Mouse (Mus musculus) myocyte (in vitro differentiated cells): Measurements from ENCODE around the gene Nucb2. TPM values are rescaled to one million over a fixed set of nuclear protein-coding genes. Genes with fewer than 3 reads are reported as not detected.

ENCODE experiments used
- H3K27me3 ChIP-seq: one replicate; pipeline ENCODE4 v1.6.1; 2011; ENCODE audit not compliant: control insufficient read depth, insufficient read depth, insufficient read length
- H3K36me3 ChIP-seq: one replicate; pipeline ENCODE4 v1.6.1; 2011; ENCODE audit not compliant: control insufficient read depth, insufficient read depth
- H3K4me2 ChIP-seq: one replicate; pipeline ENCODE4 v1.6.1; 2011; ENCODE audit warnings: low read depth, control low read depth
- H3K4me3 ChIP-seq: one replicate; pipeline ENCODE4 v1.5.1; 2011; ENCODE audit warnings: mild to moderate bottlenecking, control low read depth, moderate library complexity
- H3K79me2 ChIP-seq: one replicate; pipeline ENCODE4 v1.6.1; 2011; ENCODE audit not compliant: control insufficient read depth, insufficient read depth
- H3ac ChIP-seq: one replicate; pipeline ENCODE4 v1.6.1; 2011; ENCODE audit not compliant: control insufficient read depth, insufficient read length
- CEBPB ChIP-seq: IDR thresholded peaks from 2 replicates; pipeline ENCODE4 v1.6.1; 2011; ENCODE audit warnings: mild to moderate bottlenecking, moderate library complexity; ENCODE audit not compliant: poor library complexity, insufficient read depth, severe bottlenecking
- E2F4 ChIP-seq: IDR thresholded peaks from one replicate; pipeline ENCODE4 v1.6.1; 2011; ENCODE audit warnings: mild to moderate bottlenecking, control low read depth, moderate library complexity; ENCODE audit not compliant: insufficient read depth
- MAX ChIP-seq: IDR thresholded peaks from one replicate; pipeline ENCODE4 v1.6.1; 2011; ENCODE audit warnings: low read depth, mild to moderate bottlenecking, control low read depth
- MYOD1 ChIP-seq, 3 experiments: IDR thresholded peaks; one replicate each; pipeline ENCODE4 v1.6.1; 2011; ENCODE audit warnings: control low read depth in 2 of 3, low read depth in 2 of 3, mild to moderate bottlenecking in 2 of 3, moderate library complexity in 1 of 3; ENCODE audit not compliant: insufficient read length in 2 of 3, control insufficient read depth in 1 of 3
- MYOG ChIP-seq, 3 experiments: IDR thresholded peaks; one replicate each; pipeline ENCODE4 v1.6.1; 2011; ENCODE audit warnings: control low read depth in 2 of 3, low read depth in 2 of 3, mild to moderate bottlenecking in 2 of 3; ENCODE audit not compliant: insufficient read length in 2 of 3, control insufficient read depth in 1 of 3, insufficient read depth in 1 of 3
- POLR2A ChIP-seq: IDR thresholded peaks from one replicate; pipeline ENCODE4 v1.6.1; 2011; ENCODE audit warnings: low read depth, mild to moderate bottlenecking, control low read depth, moderate library complexity; ENCODE audit not compliant: insufficient read length
- POLR2AphosphoS2 ChIP-seq: IDR thresholded peaks from one replicate; pipeline ENCODE4 v1.6.1; 2011; ENCODE audit warnings: low read depth, control low read depth; ENCODE audit not compliant: insufficient read length
- REST ChIP-seq: IDR thresholded peaks from one replicate; pipeline ENCODE4 v1.6.1; 2011; ENCODE audit warnings: mild to moderate bottlenecking, control low read depth, moderate library complexity; ENCODE audit not compliant: insufficient read depth, insufficient read length
- SRF ChIP-seq: IDR thresholded peaks from one replicate; pipeline ENCODE4 v1.6.1; 2011; ENCODE audit warnings: low read depth; ENCODE audit not compliant: control insufficient read depth, insufficient read length
- TCF12 ChIP-seq: IDR thresholded peaks from one replicate; pipeline ENCODE4 v1.6.1; 2011; ENCODE audit warnings: mild to moderate bottlenecking, control low read depth; ENCODE audit not compliant: poor library complexity, insufficient read depth, severe bottlenecking
- TCF3 ChIP-seq: IDR thresholded peaks from one replicate; pipeline ENCODE4 v1.6.1; 2011; ENCODE audit warnings: low read depth, control low read depth; ENCODE audit not compliant: insufficient read length
- USF1 ChIP-seq: IDR thresholded peaks from one replicate; pipeline ENCODE4 v1.6.1; 2011; ENCODE audit warnings: low read depth, mild to moderate bottlenecking, control low read depth, moderate library complexity
- polyA plus RNA-seq: library from polyadenylated mRNA; unstranded; fragments of >200 nt; fragmentation: generic; extraction: Trizol; gene quantifications from one replicate; pipeline ENCODE4 v1.2.1, GENCODE M21; 2012; ENCODE audit warnings: missing spikeins

Nucb2 gene
- 4.5 TPM for polyA plus RNA-seq

DNA sequence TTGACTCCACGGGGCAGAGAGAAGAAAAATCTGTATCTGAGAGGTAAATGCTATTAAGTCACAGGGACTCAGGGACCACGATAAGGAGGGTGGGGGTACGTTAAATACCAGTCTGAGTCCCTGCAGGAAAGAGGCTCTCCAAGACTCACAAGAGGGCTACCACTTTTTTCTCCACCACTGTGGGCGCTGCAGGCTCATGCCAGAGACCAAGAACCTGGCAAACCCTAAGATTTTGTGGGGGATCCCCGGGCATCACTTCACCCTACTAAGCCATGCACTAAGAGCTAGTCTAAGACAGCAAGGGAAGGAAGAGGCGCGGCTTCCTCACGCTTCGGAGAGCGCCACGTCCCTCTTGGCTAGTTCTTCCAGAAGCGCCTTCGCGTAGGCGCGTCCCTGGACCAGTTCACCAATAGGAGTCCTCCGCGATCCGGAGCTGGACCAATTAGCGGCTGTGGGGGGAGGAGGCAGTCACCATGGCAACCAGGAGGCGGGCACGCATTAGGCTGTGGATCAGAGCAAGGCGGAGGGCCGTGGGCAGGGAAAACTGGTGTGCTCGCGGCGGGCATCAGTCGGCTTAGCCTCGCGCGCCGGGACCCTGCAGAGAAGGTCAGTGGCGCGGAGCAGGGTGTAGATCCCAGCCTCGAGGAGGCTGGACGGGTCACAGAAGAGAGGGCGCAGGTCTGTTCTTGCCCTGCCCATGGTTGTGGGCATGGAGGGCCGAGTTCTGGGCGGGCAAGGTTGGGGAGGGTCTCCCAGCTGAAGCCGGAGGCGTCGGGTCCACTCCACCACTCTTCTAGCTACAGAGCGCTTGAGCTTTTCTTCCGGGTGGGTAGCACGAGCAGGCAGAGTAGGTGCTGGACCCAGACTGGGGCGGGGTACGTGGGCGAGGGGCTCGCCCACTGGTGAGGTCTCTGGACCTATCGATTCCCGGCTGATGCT, at the start of gene Nucb2:
TSS of gene Nucb2 (plus strand) at position 491 of the 939 bp plus-strand sequence.
- no peaks in the 10 kb centered on the region for H3K27me3 ChIP-seq
- peak within 1 kb of the TSS; percentile 48 for H3K4me3 ChIP-seq
- TF ChIP-seq POLR2A (peak; percentile 91), POLR2AphosphoS2 (peak; percentile 83), REST (no peak)
- H3K79me2 ChIP-seq = no peaks in the 10 kb centered on the region
- H3K4me2 ChIP-seq = peak within 1 kb of the TSS; percentile 94
- no peaks in the 10 kb centered on the region for H3K36me3 ChIP-seq
- peak within 1 kb of the TSS; percentile 35 for H3ac ChIP-seq

DNA sequence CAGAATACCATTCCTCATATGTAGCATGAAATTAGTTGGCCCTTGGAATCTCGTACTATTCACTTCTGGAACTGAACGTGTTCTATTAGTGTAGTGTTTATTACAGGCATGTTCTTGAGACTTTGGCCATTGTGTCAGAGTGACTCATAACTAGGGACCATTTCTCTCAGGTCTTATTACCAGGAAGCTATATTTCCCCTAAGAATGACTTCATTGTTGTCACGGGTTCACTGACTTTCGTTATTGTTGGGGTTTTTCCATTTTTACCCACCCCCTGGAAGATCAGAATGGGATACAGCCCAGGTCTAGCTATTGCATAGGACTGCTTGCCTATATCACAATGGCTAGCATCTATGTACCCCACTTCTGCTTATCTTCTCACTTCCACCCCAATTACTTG, 47.2 kb upstream of the Nucb2 start:
- Histone ChIP-seq H3K36me3 (no peaks in the 10 kb centered on the region), H3K4me3 (no peak overlapping the region), H3K4me2 (peak overlapping the region; percentile 28), H3K79me2 (no peaks in the 10 kb centered on the region), H3ac (no peak overlapping the region), H3K27me3 (no peaks in the 10 kb centered on the region)
- TF ChIP-seq MAX (no peak), E2F4 (no peak), POLR2AphosphoS2 (no peak), REST (no peak), SRF (no peak), MYOG (IDR thresholded peaks at IDR 0.05; ENCODE audit: control insufficient read depth in 1 of 3, insufficient read depth in 1 of 3, insufficient read length in 2 of 3, low read depth in 2 of 3) (no peak), USF1 (no peak), TCF12 (no peak)

DNA sequence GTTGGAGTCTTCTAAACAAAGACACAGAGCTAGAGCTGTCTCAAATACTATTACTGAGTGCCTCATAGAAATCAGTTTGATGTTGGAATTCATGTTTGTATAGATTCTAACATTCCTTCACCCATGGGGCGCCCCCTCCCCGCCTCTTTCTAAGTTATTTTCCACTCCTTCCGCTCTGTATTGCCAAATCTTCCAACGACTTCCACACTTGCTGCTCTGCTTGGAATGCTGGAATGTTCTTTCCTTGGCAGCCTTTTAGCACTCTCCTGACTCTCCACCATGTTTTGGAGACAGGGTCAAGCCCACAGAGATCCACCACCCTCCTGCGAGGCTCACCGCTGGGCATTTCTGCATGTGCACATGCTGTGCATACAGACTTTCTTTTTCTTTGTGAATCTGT, 46.8 kb upstream of the Nucb2 start:
- Histone ChIP-seq H3K4me2 (peak overlapping the region; percentile 28), H3K4me3 (no peak overlapping the region), H3K79me2 (no peaks in the 10 kb centered on the region), H3K27me3 (no peaks in the 10 kb centered on the region), H3ac (no peak overlapping the region), H3K36me3 (no peaks in the 10 kb centered on the region)
- TF ChIP-seq TCF12 (no peak), TCF3 (no peak), REST (no peak), MYOD1 (IDR thresholded peaks at IDR 0.05; ENCODE audit: control insufficient read depth in 1 of 3, insufficient read length in 2 of 3, low read depth in 2 of 3) (no peak), POLR2AphosphoS2 (no peak), SRF (no peak)

DNA sequence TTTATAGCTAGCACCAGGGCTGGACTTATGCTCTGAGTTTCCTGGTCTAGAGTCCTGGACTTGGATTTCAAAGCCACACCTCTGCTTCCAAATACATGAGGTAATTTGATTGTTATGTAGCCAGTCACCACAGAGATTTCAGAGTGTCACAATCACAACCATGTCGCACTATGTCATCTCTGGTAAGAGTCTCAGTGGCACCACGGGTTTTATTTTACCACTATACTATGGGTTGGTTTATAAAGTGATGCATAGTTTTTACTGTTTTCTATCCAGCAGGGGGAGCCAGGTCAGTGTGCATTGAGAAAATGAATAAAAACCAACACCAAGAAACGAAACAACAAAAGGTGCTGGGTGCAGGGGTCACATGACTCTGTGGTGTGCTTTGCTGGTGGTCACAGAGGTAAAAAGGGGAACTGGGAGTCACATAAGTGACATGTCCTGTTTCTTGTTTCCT, 45.2 kb upstream of the Nucb2 start:
- Histone ChIP-seq H3K27me3 (no peaks in the 10 kb centered on the region), H3K79me2 (no peaks in the 10 kb centered on the region), H3K4me3 (no peak overlapping the region), H3ac (no peak overlapping the region), H3K36me3 (no peaks in the 10 kb centered on the region), H3K4me2 (peak overlapping the region; percentile 50)
- TF ChIP-seq TCF3 (no peak), CEBPB (0 out of 2 replicates have a peak, but pooled peaks have one; percentile 5), MYOG (IDR thresholded peaks at IDR 0.05; ENCODE audit: control insufficient read depth in 1 of 3, insufficient read depth in 1 of 3, insufficient read length in 2 of 3, low read depth in 2 of 3) (no peak), USF1 (peak; percentile 73)

DNA sequence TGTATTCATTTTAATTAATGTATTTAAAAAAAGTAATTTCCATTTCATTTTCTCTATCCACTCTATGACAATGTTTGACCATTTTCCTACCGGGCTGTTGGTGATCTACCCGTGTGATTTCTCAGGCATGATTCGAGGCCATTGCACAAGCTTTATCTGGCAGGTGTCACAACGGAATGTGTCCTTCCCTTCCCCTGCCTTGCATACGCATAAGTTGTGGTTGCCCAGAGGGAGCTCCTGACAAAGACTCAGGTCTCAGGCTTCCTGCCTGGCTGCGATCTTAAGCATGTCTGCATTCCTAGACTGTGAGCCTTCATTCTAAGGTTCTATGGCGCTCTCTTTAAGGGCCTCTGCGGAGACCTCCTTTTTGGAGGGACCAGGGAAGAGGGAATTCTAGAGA, 42.1 kb upstream of the Nucb2 start:
- no peaks in the 10 kb centered on the region for H3K36me3 ChIP-seq
- no peaks in the 10 kb centered on the region for H3K27me3 ChIP-seq
- no peak overlapping the region for H3ac ChIP-seq
- H3K4me2 ChIP-seq = peak overlapping the region; percentile 34
- TF ChIP-seq REST (no peak), CEBPB (peak; percentile 59; the same call in 1 of the 2 replicates), MYOD1 (IDR thresholded peaks at IDR 0.05; ENCODE audit: control insufficient read depth in 1 of 3, insufficient read length in 2 of 3, low read depth in 2 of 3) (peak in 2 of 3 experiments; percentile 4 to 33), MYOG (IDR thresholded peaks at IDR 0.05; ENCODE audit: control insufficient read depth in 1 of 3, insufficient read depth in 1 of 3, insufficient read length in 2 of 3, low read depth in 2 of 3) (peak in 1 of 3 experiments; percentile 44)
- H3K4me3 ChIP-seq = no peak overlapping the region
- no peaks in the 10 kb centered on the region for H3K79me2 ChIP-seq

DNA sequence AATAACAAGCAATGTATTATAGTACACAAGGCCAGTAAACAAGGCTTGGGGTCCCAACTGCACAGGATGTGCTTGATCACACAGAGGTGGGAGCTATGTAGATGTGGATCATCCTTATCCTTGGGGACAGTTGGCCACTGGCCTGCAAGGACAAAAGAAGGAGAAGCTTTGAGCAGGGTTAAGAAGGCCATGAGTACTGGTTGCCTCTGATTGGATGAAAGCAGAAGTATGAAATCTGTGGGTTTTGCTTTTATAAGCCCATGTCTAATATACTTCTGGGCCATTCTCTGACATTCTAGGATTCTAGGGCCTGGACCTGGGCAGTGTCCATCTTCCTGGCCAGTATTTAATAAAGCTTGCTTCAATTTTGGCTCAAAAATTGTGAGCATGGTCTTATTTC, 28.3 kb upstream of the Nucb2 start:
- Histone ChIP-seq H3K27me3 (no peaks in the 10 kb centered on the region), H3K4me3 (no peak overlapping the region), H3K36me3 (no peaks in the 10 kb centered on the region), H3K4me2 (no peak overlapping the region), H3ac (no peak overlapping the region), H3K79me2 (no peaks in the 10 kb centered on the region)
- TF ChIP-seq MAX = no peak
- TF ChIP-seq CEBPB = no peak
- TF ChIP-seq TCF3 = no peak
- no peak for TF ChIP-seq SRF
- no peak for TF ChIP-seq POLR2AphosphoS2
- no peak for TF ChIP-seq MYOD1 (IDR thresholded peaks at IDR 0.05; ENCODE audit: control insufficient read depth in 1 of 3, insufficient read length in 2 of 3, low read depth in 2 of 3)
- TF ChIP-seq MYOG (IDR thresholded peaks at IDR 0.05; ENCODE audit: control insufficient read depth in 1 of 3, insufficient read depth in 1 of 3, insufficient read length in 2 of 3, low read depth in 2 of 3) = no peak
